Comparison of ENCODE assay signal across 9 mouse cellular contexts in genomic region chr4:141809850-141810464, GRCm38 (mm10). TPM values are rescaled to one million over a fixed set of nuclear protein-coding genes. Genes with fewer than 3 reads are reported as not detected.
DNase-seq lines count a peak whose midpoint lies in the region; ATAC-seq and TF ChIP-seq lines count a peak whose summit lies in the region.
"Had no signal": no experiment of that assay in that cellular context is flagged by ENCODE, and none has a peak within 500 bp of the region (broad histone marks: within the 10 kb centered on the region; RNA-seq: fewer than 3 reads in every experiment).

No protein-coding gene starts in this region.

- no peak overlapping the region for H3K27ac ChIP-seq in kidney, postnatal 0 days
- H3K27ac ChIP-seq in liver, adult 2 months (replicated peaks; ENCODE audit: insufficient read depth, low read depth, low read length) = no peak overlapping the region
- H3K27ac ChIP-seq: embryonic facial prominence, embryonic 15.5 days had no signal

- no peaks in the 10 kb centered on the region for H3K9me3 ChIP-seq in kidney, postnatal 0 days (replicated peaks; ENCODE audit: low read length)
- H3K9me3 ChIP-seq in G1E (replicated peaks) = no peaks in the 10 kb centered on the region
- H3K9me3 ChIP-seq: embryonic facial prominence, embryonic 15.5 days had no signal

- WGBS in kidney, postnatal 0 days = 84% methylated on average over 8 of the region's 8 CpGs
- WGBS in liver, adult 2 months = 72% methylated on average over 8 of the region's 8 CpGs

- peak; percentile 39 for DNase-seq in kidney, postnatal 0 days (ENCODE audit: low spot score)
- DNase-seq in kidney, adult 18-20 months = no peak
- DNase-seq in G1E (ENCODE audit: low spot score) = peak; percentile 38
- peak; percentile 68 for DNase-seq in embryo, embryonic 11 days
- DNase-seq in liver, adult 2 months (ENCODE audit: extremely low read depth, low read depth, low spot score) = peak; percentile 75
- peak; percentile 72 for DNase-seq in retina, embryonic 14.5 days (ENCODE audit: low spot score)
- no peak for DNase-seq in urinary bladder, postnatal 14 days (ENCODE audit: low spot score)
- DNase-seq in ovary, postnatal 14 days (ENCODE audit: low spot score) = no peak

- no peaks in the 10 kb centered on the region for H3K4me1 ChIP-seq in kidney, postnatal 0 days (replicated peaks; ENCODE audit: insufficient read depth, low read length)
- peaks cover 2% of the 10 kb centered on the region; the same call in 1 of the 2 replicates for H3K4me1 ChIP-seq in G1E (ENCODE audit: insufficient read depth, low read depth, low read length)
- H3K4me1 ChIP-seq in liver, adult 2 months (ENCODE audit: control insufficient read depth, insufficient read depth, low read length) = peaks cover 2% of the 10 kb centered on the region; the same call in 1 of the 2 replicates
- H3K4me1 ChIP-seq: embryonic facial prominence, embryonic 15.5 days had no signal

- no peak for ATAC-seq in kidney, postnatal 0 days (replicated peaks; ENCODE audit: low FRiP score, low read depth)
- peak; percentile 75; the same call in 1 of the 2 replicates for ATAC-seq in G1E (ENCODE audit: extremely low read depth, insufficient number of reproducible peaks, low FRiP score, poor library complexity, severe bottlenecking)

- H3K79me2 ChIP-seq in liver, adult 2 months (ENCODE audit: control insufficient read depth, insufficient read depth, low read length) = no peaks in the 10 kb centered on the region

- H3K4me2 ChIP-seq in kidney, postnatal 0 days (ENCODE audit: low read length) = no peak overlapping the region
- H3K4me2 ChIP-seq: embryonic facial prominence, embryonic 15.5 days had no signal

- H3K4me3 ChIP-seq in kidney, postnatal 0 days (replicated peaks; ENCODE audit: low read depth, low read length) = no peak overlapping the region
- H3K4me3 ChIP-seq in G1E (ENCODE audit: low read depth, low read length) = no peak overlapping the region
- H3K4me3 ChIP-seq in liver, adult 2 months (ENCODE audit: insufficient read depth, low read depth, low read length) = no peak overlapping the region
- H3K4me3 ChIP-seq: embryonic facial prominence, embryonic 15.5 days had no signal

- no peak overlapping the region for H3K9ac ChIP-seq in kidney, postnatal 0 days (ENCODE audit: low read depth, low read length)
- H3K9ac ChIP-seq in liver, adult 2 months (ENCODE audit: low read depth, low read length) = no peak overlapping the region
- H3K9ac ChIP-seq: embryonic facial prominence, embryonic 15.5 days had no signal

- H3K36me3 ChIP-seq in kidney, postnatal 0 days (ENCODE audit: insufficient read depth, low read length) = peaks cover 76% of the 10 kb centered on the region
- peaks cover 99% of the 10 kb centered on the region for H3K36me3 ChIP-seq in G1E (replicated peaks)
- peaks cover 37% of the 10 kb centered on the region for H3K36me3 ChIP-seq in liver, adult 2 months (ENCODE audit: control insufficient read depth, insufficient read depth, low read length)

- TF ChIP-seq POLR2A in liver, adult 2 months (IDR thresholded peaks at IDR 0.05; ENCODE audit: extremely low read depth, insufficient read depth, low read length) = no peak

- peak; percentile 72 for TF ChIP-seq CTCF in kidney, postnatal 0 days (IDR thresholded peaks at IDR 0.05; ENCODE audit: low read depth)
- peak; percentile 24; the same call in 1 of the 2 replicates for TF ChIP-seq CTCF in G1E (IDR thresholded peaks at IDR 0.05; ENCODE audit: low read depth, low read length)
- peak; percentile 80 for TF ChIP-seq CTCF in liver, adult 2 months (IDR thresholded peaks at IDR 0.05; ENCODE audit: low read depth, low read length)

- H3K27me3 ChIP-seq in kidney, postnatal 0 days (ENCODE audit: insufficient read depth, low read length) = no peaks in the 10 kb centered on the region
- H3K27me3 ChIP-seq in G1E (ENCODE audit: insufficient read depth, low read length) = no peaks in the 10 kb centered on the region
- H3K27me3 ChIP-seq in liver, adult 2 months (ENCODE audit: control insufficient read depth, insufficient read depth, low read length) = no peaks in the 10 kb centered on the region
- H3K27me3 ChIP-seq: embryonic facial prominence, embryonic 15.5 days had no signal

RNA-seq across cellular contexts. Expression of gene Cela2a, which starts 16.0 kb away (rescaled TPM):
- polyA plus RNA-seq in kidney, postnatal 0 days (2015; fragmentation: Nextera tagmentation; extraction: Ambion mirVana) = 0.18 TPM in 1 of 2 replicates, not detected in the other
- total RNA-seq in G1E (2014; fragmentation: Nextera tagmentation) (not detected in 2 replicates), G1E (2017) (not detected in 2 replicates)
- not detected in 2 replicates for polyA plus RNA-seq in G1E (2012)
- 80.9 and 238 TPM in 2 replicates for total RNA-seq in liver, adult 2 months (2014; rRNA removed)
- polyA plus RNA-seq in liver, adult 2 months (2012; rRNA removed) = 3.6 and 4.8 TPM in 2 replicates
- polyA plus RNA-seq: embryonic facial prominence, embryonic 15.5 days had no signal

RNA-seq across cellular contexts. Expression of gene Casp9, which starts 16.5 kb away (rescaled TPM):
- 20.0 and 23.0 TPM in 2 replicates for polyA plus RNA-seq in kidney, postnatal 0 days (2015; fragmentation: Nextera tagmentation; extraction: Ambion mirVana)
- total RNA-seq in G1E (2014; fragmentation: Nextera tagmentation) (16.3 and 18.7 TPM in 2 replicates), G1E (2017) (25.7 and 30.1 TPM in 2 replicates)
- polyA plus RNA-seq in G1E (2012) = 21.7 and 26.1 TPM in 2 replicates
- 8.4 and 10.5 TPM in 2 replicates for total RNA-seq in liver, adult 2 months (2014; rRNA removed)
- 10.9 and 13.3 TPM in 2 replicates for polyA plus RNA-seq in liver, adult 2 months (2012; rRNA removed)

RNA-seq across cellular contexts. Expression of gene Dnajc16, which starts 19.2 kb away (rescaled TPM):
- 4.8 and 5.2 TPM in 2 replicates for polyA plus RNA-seq in kidney, postnatal 0 days (2015; fragmentation: Nextera tagmentation; extraction: Ambion mirVana)
- total RNA-seq in G1E (2014; fragmentation: Nextera tagmentation) (9.9 and 12.1 TPM in 2 replicates), G1E (2017) (10.6 and 11.9 TPM in 2 replicates)
- 2.7 and 2.9 TPM in 2 replicates for polyA plus RNA-seq in G1E (2012)
- 3.8 and 5.4 TPM in 2 replicates for total RNA-seq in liver, adult 2 months (2014; rRNA removed)
- polyA plus RNA-seq in liver, adult 2 months (2012; rRNA removed) = 5.5 and 5.6 TPM in 2 replicates

RNA-seq across cellular contexts. Expression of gene Ctrc, which starts 36.2 kb away (rescaled TPM):
- not detected in 2 replicates for polyA plus RNA-seq in kidney, postnatal 0 days (2015; fragmentation: Nextera tagmentation; extraction: Ambion mirVana)
- not detected in 2 replicates for total RNA-seq in G1E (2014; fragmentation: Nextera tagmentation)
- not detected in 2 replicates for total RNA-seq in G1E (2017)
- not detected in 2 replicates for polyA plus RNA-seq in G1E (2012)
- total RNA-seq in liver, adult 2 months (2014; rRNA removed) = 0.34 and 0.83 TPM in 2 replicates
- 0.24 TPM in 1 of 2 replicates, not detected in the other for polyA plus RNA-seq in liver, adult 2 months (2012; rRNA removed)
- polyA plus RNA-seq: embryonic facial prominence, embryonic 15.5 days had no signal

Comparison
In these comparisons a context has a peak if more than half of its experiments do, and no peak if none do; other contexts are left out.
1. DNase-seq: peak in kidney, postnatal 0 days (single experiment), G1E (single experiment), embryo, embryonic 11 days (single experiment), liver, adult 2 months (single experiment) and retina, embryonic 14.5 days (single experiment); none in kidney, adult 18-20 months (single experiment), urinary bladder, postnatal 14 days (single experiment) and ovary, postnatal 14 days (single experiment).
2. CTCF ChIP-seq: peak in every context shown above with its lines; median percentile 80 in liver, adult 2 months; 72 in kidney, postnatal 0 days; 24 in G1E.